Mouse (Mus musculus) embryonic stem cell, embryonic (primary cell): ENCODE data around the gene Tnfsf12.

Experiments
- CTCF ChIA-PET, 4 experiments: fragments of 300-600 bp in 2 of 4; fragments of 350-600 bp in 2 of 4; sonication (Branson Sonifier 250); formaldehyde crosslinking; loops; one replicate each; lab custom pipeline; 2022; ENCODE audit warnings: inconsistent platforms in 2 of 4; lab: Charles Lee
- POLR2A ChIA-PET, 4 experiments: fragments of 300-600 bp in 2 of 4; fragments of 350-600 bp in 2 of 4; sonication (Branson Sonifier 250); formaldehyde crosslinking; loops; one replicate each; lab custom pipeline; 2022; ENCODE audit warnings: antibody characterized with exemption in 4 of 4, inconsistent platforms in 1 of 4; lab: Charles Lee

Tnfsf12 gene

DNA sequence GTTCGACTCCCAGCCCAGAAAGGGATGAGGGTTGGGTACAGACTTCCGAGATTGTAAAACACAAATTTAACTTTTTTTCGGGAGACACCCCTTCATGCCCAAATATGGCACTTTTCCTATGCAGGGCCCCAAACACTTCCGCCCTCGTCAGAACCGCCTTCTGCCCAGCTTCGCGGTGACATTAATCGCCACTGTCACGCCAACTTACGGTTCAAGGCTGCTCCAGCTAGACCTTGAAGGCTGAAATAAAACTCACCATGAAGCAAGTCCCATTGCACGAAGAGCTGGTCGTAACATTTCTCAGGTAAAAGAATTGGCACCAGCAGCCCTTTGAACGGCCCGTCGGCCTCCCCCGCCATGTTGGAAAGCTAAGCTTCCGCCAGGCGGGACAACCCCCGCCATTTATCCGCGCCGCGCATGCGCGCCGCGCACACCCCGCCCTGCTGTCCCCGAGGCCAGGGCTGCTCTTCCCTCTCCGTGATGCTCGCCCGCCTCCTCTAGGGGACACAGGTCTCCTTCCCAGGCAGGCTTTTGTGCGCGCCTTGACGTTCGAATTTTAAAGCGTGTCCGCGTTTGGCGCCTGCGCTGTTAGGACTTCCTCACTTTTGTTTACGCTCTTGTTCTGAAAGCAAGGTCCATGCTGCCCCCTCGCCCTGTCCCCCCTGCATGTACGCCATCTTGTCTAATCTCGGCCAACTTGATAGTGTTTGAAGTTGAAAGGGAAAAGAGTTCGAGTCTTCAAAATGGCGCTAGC is 33.3 kb downstream of the Tnfsf12 start, which contains the start of gene Mpdu1:
Gene Mpdu1 (minus strand): TSS at position 430 of the 754 bp plus-strand sequence.
- ChIA-PET POLR2A (interaction anchor here (0.6 to 17.2 kb wide), 75 partner anchors 8 to 902 kb away, joined by 3 to 592 read pairs (median 4); partner anchors contain the start of genes Fxr2 (in 3 of the 4), Senp3 (in 3 of the 4), Eif4a1 (in 2 of the 4) and Sox15 (in 2 of the 4)), CTCF (interaction anchor here (0.6 to 2.3 kb wide), 18 partner anchors 9 to 793 kb away, joined by 3 to 8 read pairs (median 4); partner anchors contain the start of gene Fxr2 (in 2 of the 4))

DNA sequence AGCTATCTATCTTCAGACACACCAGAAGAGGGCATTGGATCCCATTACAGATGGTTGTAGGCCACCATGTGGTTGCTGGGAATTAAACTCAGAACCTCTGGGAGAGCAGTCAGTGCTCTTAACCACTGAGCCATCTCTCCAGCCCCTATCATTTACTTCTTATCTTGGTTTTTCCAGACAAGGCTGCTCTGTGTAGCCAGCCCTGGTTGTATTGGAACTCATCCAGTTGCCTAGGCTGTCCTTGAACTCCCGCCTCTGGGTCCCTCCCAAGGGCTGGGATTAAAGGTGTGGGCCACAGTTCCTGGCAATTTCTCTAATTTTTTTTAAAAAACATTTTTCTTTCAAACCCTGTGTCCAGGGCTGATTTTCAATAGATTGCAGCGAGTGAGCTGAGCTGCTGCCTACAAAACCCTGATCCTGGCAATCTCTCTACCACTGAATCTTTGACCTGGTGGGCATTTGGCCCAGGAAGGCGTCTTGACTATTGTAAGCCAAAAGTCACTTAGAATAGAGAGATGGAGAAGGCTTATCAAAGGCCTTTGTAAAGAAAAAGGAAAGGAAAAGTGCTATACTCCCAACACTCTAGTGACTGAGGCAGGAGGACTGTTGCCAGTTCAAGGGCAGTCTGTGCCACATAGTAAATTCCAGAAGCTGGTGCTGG is 34.3 kb downstream of the Tnfsf12 start:
- ChIA-PET POLR2A (interaction anchor here (0.6 to 17.2 kb wide), 57 partner anchors 7 to 1212 kb away, joined by 3 to 592 read pairs (median 6); partner anchors contain the start of genes Senp3 (in 3 of the 4), Eif4a1 (in 2 of the 4), Fxr2 (in 2 of the 4) and Sox15 (in 2 of the 4)), CTCF (interaction anchor here (0.5 to 2.3 kb wide), 12 partner anchors 28 to 792 kb away, joined by 3 to 8 read pairs (median 4); partner anchors contain the start of gene Fxr2 (in 2 of the 4))

DNA sequence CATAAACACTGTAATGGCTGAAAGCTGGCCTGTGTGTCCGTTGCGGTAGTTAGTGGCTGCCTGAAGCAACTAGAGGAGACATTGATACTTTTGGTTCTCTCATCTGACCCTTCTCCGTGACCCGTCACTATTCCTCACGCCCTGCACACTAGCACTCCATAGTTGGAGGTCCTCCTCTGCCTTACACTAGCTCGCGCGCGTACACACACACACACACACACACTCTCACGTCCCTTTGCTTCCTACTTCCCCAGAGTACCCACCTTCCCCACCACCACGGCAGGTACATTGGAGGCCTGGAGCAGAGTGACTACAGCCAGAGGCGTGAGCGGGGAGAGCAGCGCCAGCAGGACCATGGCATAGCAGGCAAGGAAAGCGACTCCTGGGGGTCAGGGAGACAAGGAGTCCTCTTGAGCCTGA is 38.2 kb downstream of the Tnfsf12 start:
- ChIA-PET POLR2A (interaction anchor here (0.5 to 17.2 kb wide), 49 partner anchors 7 to 334 kb away, joined by 3 to 592 read pairs (median 5); partner anchors contain the start of genes Cd68 (in 4 of the 4), Fxr2 (in 3 of the 4), Senp3 (in 3 of the 4) and Eif4a1 (in 2 of the 4)), CTCF (interaction anchor here (0.6 to 6.0 kb wide), 32 partner anchors 8 to 229 kb away, joined by 3 to 111 read pairs (median 4); partner anchors contain the start of genes Cd68 (in 3 of the 4), Fxr2 (in 3 of the 4), Fgf11 (in 1 of the 4) and Senp3 (in 1 of the 4))

- ChIA-PET CTCF (interaction anchor here (0.5 to 6.0 kb wide), 38 partner anchors 8 to 304 kb away, joined by 3 to 111 read pairs (median 4); partner anchors contain the start of genes Cd68 (in 3 of the 4), Fxr2 (in 3 of the 4), Atp1b2 (in 1 of the 4) and Fgf11 (in 1 of the 4)), POLR2A (interaction anchor here (0.5 to 17.2 kb wide), 68 partner anchors 7 to 583 kb away, joined by 3 to 592 read pairs (median 5); partner anchors contain the start of genes Cd68 (in 4 of the 4), Eif4a1 (in 3 of the 4), Fxr2 (in 3 of the 4) and Senp3 (in 3 of the 4))
Measured at GRCm38 (mm10) chr11:69656617-69657461, 38.8 kb downstream of the Tnfsf12 start.

- ChIA-PET POLR2A (interaction anchor here (0.5 to 17.2 kb wide), 64 partner anchors 8 to 583 kb away, joined by 3 to 592 read pairs (median 5); partner anchors contain the start of genes Cd68 (in 4 of the 4), Eif4a1 (in 3 of the 4), Fxr2 (in 3 of the 4) and Mpdu1 (in 2 of the 4)), CTCF (interaction anchor here (0.5 to 6.0 kb wide), 36 partner anchors 8 to 380 kb away, joined by 3 to 111 read pairs (median 7); partner anchors contain the start of genes Cd68 (in 2 of the 4), Fxr2 (in 2 of the 4), Atp1b2 (in 1 of the 4) and Senp3 (in 1 of the 4))
Measured at GRCm38 (mm10) chr11:69656065-69656455, 39.6 kb downstream of the Tnfsf12 start.

DNA sequence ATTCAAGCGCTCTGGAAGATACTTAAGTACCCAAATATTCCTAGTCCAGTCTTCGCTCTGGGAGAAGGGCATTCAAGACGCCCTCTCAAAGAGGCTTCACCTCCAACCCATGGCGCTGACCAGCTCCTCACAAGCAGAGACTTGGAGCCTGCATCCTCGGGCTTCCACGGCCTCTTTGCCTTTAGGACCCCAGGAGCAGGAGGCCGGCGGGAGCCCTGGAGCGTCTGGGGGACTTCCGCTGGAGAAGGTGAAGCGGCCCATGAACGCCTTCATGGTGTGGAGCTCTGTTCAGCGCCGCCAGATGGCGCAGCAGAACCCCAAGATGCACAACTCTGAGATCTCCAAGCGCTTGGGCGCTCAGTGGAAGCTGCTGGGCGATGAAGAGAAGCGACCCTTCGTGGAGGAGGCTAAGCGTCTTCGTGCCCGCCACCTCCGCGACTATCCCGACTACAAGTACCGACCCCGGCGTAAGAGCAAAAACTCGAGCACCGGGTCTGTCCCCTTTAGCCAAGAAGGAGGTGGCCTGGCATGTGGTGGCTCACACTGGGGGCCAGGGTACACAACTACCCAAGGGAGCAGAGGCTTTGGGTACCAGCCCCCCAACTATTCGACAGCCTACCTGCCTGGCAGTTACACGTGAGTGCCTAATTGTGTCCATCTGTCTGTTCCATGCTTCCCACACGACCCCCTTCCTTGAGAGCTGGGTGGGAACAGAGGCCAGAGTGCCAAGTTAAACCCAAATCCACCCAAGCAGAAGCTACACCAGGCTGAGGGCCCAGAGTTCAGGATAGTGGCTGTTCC is 40.2 kb downstream of the Tnfsf12 start, which contains the start of gene Sox15:
Gene Sox15 (plus strand): TSS at position 51 of the 801 bp plus-strand sequence.
- CTCF ChIA-PET = interaction anchor here (0.5 to 6.0 kb wide), 51 partner anchors 8 to 753 kb away, joined by 3 to 111 read pairs (median 6); partner anchors contain the start of genes Cd68 (in 2 of the 4), Fxr2 (in 2 of the 4), Senp3 (in 2 of the 4) and Atp1b2 (in 1 of the 4)
- POLR2A ChIA-PET = interaction anchor here (0.5 to 17.2 kb wide), 90 partner anchors 9 to 582 kb away, joined by 3 to 592 read pairs (median 5); partner anchors contain the start of genes Cd68 (in 4 of the 4), Fxr2 (in 4 of the 4), Senp3 (in 4 of the 4) and Eif4a1 (in 3 of the 4)

GRCm38 (mm10) chr11:69654760-69655159 is 40.9 kb downstream of the Tnfsf12 start:
- CTCF ChIA-PET = interaction anchor here (0.5 to 6.0 kb wide), 45 partner anchors 11 to 752 kb away, joined by 3 to 111 read pairs (median 6); partner anchors contain the start of genes Cd68 (in 2 of the 4), Fxr2 (in 2 of the 4), Senp3 (in 2 of the 4) and Atp1b2 (in 1 of the 4)
- POLR2A ChIA-PET = interaction anchor here (0.6 to 17.2 kb wide), 80 partner anchors 9 to 581 kb away, joined by 3 to 592 read pairs (median 5); partner anchors contain the start of genes Cd68 (in 4 of the 4), Fxr2 (in 4 of the 4), Senp3 (in 4 of the 4) and Eif4a1 (in 3 of the 4)

- POLR2A ChIA-PET = interaction anchor here (0.7 to 17.2 kb wide), 29 partner anchors 9 to 456 kb away, joined by 3 to 592 read pairs (median 11); partner anchors contain the start of genes Cd68 (in 3 of the 4), Mpdu1 (in 3 of the 4), Eif4a1 (in 2 of the 4) and Fxr2 (in 2 of the 4)
- CTCF ChIA-PET = interaction anchor here in 1 of 4 experiments (0.9 to 6.0 kb wide), 3 partner anchors 9 to 63 kb away, joined by 3 to 111 read pairs (median 33); partner anchors contain the start of genes Fxr2 and Mpdu1
Measured at GRCm38 (mm10) chr11:69653399-69653798, 42.2 kb downstream of the Tnfsf12 start.

- CTCF ChIA-PET = interaction anchor here in 1 of 4 experiments (0.6 kb wide), 1 partner anchor 54 kb away, joined by 10 read pairs; no protein-coding TSS in a partner anchor
- POLR2A ChIA-PET = interaction anchor here in 3 of 4 experiments (0.6 to 20.2 kb wide), 13 partner anchors 9 to 155 kb away, joined by 3 to 223 read pairs (median 5); partner anchors contain the start of genes Sox15 (in 3 of the 3), Fxr2 (in 2 of the 3), Cd68 (in 1 of the 3) and Mpdu1 (in 1 of the 3)
Measured at GRCm38 (mm10) chr11:69645860-69646259, 49.8 kb downstream of the Tnfsf12 start.
